Comparison of ENCODE assay signal across 8 mouse cellular contexts in the genomic region with DNA sequence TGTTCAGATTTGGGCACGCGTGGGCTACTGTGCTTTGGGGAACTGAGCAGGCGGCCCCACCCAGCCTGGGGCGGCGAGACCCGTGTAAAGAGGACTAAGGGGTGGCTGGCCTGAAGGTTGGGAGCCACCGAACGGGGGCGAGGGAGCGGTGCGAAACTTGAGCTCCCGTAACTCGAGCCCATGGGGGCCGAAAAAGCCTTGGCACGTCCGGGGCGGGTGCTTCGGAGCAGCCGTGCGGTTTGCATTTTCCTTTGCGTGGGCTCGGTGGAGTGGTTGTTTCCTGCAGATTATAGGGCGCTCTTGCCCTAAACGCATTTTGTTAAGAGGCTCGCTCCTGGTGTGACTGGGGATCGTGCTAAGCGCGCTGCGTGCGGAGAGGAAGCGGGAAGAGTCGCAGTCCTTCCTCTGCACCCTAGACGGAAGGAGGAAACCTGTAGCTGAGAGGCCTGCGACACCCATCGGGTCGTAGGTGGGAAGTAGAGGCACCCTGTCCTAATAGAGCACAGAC. TPM values are rescaled to one million over a fixed set of nuclear protein-coding genes. Genes with fewer than 3 reads are reported as not detected.
A peak's percentile ranks its signal among the peaks of the same experiment; 100 is the strongest.
DNase-seq lines count a peak whose midpoint lies in the region; ATAC-seq lines count a peak whose summit lies in the region.

No protein-coding gene starts in this region.

- in situ Hi-C loops in ES-E14 (cut with MboI; ENCODE audit: low sequenced_read_pairs in 2 of 2, unreplicated experiment in 2 of 2): no loop called here

- H3K4me1 ChIP-seq in heart, embryonic 14.5 days (ENCODE audit: control insufficient read depth in 2 of 2, insufficient read depth in 2 of 2, low read length in 2 of 2): peaks cover 8 to 19% of the 10 kb centered on the region in 2 experiments
- H3K4me1 ChIP-seq in ES-E14 (ENCODE audit: control insufficient read depth in 2 of 2, insufficient read depth in 2 of 2, low read length in 2 of 2, poor library complexity in 1 of 2): peaks cover 8 to 17% of the 10 kb centered on the region in 2 experiments; a peak in 3 of 4 replicates
- peaks cover 12% of the 10 kb centered on the region for H3K4me1 ChIP-seq in embryonic facial prominence, embryonic 12.5 days
- H3K4me1 ChIP-seq in hindbrain, embryonic 10.5 days (replicated peaks): peaks cover 53% of the 10 kb centered on the region
- peaks cover 46% of the 10 kb centered on the region for H3K4me1 ChIP-seq in liver, embryonic 15.5 days (replicated peaks)
- H3K4me1 ChIP-seq in neural tube, embryonic 14.5 days (ENCODE audit: control insufficient read depth, insufficient read depth, low read length): no peaks in the 10 kb centered on the region; the same call in 1 of the 2 replicates

- H3K9ac ChIP-seq in heart, embryonic 14.5 days (ENCODE audit: low read length): peak overlapping the region; percentile 98
- H3K9ac ChIP-seq in ES-E14 (ENCODE audit: insufficient read depth, low read depth, low read length, poor library complexity, severe bottlenecking): peak overlapping the region; percentile 90
- peak overlapping the region; percentile 85 for H3K9ac ChIP-seq in embryonic facial prominence, embryonic 12.5 days
- peak overlapping the region; percentile 84 for H3K9ac ChIP-seq in liver, embryonic 15.5 days
- peak overlapping the region; percentile 82 for H3K9ac ChIP-seq in neural tube, embryonic 14.5 days (replicated peaks; ENCODE audit: low read depth, low read length)

- no peaks in the 10 kb centered on the region for H3K27me3 ChIP-seq in heart, embryonic 14.5 days (ENCODE audit: control insufficient read depth, insufficient read depth, low read length)
- H3K27me3 ChIP-seq in embryonic facial prominence, embryonic 12.5 days: 0 out of 2 replicates have a peak, but pooled peaks cover 4% of the 10 kb centered on the region
- peaks cover 21% of the 10 kb centered on the region; the same call in 1 of the 2 replicates for H3K27me3 ChIP-seq in hindbrain, embryonic 10.5 days (ENCODE audit: insufficient read depth, poor library complexity, severe bottlenecking)
- H3K27me3 ChIP-seq in liver, embryonic 15.5 days: no peaks in the 10 kb centered on the region
- no peaks in the 10 kb centered on the region for H3K27me3 ChIP-seq in neural tube, embryonic 14.5 days (ENCODE audit: control insufficient read depth, insufficient read depth, low read length)

- WGBS in heart, embryonic 14.5 days: 0% methylated on average over 36 of the region's 36 CpGs
- WGBS in embryonic facial prominence, embryonic 12.5 days: under 1% methylated on average over 36 of the region's 36 CpGs
- under 1% methylated on average over 36 of the region's 36 CpGs for WGBS in hindbrain, embryonic 10.5 days
- WGBS in liver, embryonic 15.5 days (ENCODE audit: insufficient replicate concordance): under 1% methylated on average over 36 of the region's 36 CpGs
- WGBS in neural tube, embryonic 14.5 days: under 1% methylated on average over 36 of the region's 36 CpGs

- peaks cover 38% of the 10 kb centered on the region for H3K36me3 ChIP-seq in heart, embryonic 14.5 days (ENCODE audit: control insufficient read depth, insufficient read depth, low read length)
- H3K36me3 ChIP-seq in ES-E14 (ENCODE audit: control insufficient read depth, insufficient read depth, low read length, poor library complexity, severe bottlenecking): peaks cover 31% of the 10 kb centered on the region
- H3K36me3 ChIP-seq in embryonic facial prominence, embryonic 12.5 days: peaks cover 29% of the 10 kb centered on the region
- peaks cover 43% of the 10 kb centered on the region for H3K36me3 ChIP-seq in hindbrain, embryonic 10.5 days
- peaks cover 29% of the 10 kb centered on the region for H3K36me3 ChIP-seq in liver, embryonic 15.5 days (replicated peaks)
- H3K36me3 ChIP-seq in neural tube, embryonic 14.5 days (ENCODE audit: control insufficient read depth, insufficient read depth, low read length): peaks cover 8% of the 10 kb centered on the region

- H3K27ac ChIP-seq in heart, embryonic 14.5 days (replicated peaks in 1 of 2; ENCODE audit: control insufficient read depth in 1 of 2, insufficient read depth in 1 of 2, low read depth in 2 of 2, low read length in 2 of 2): peak overlapping the region; percentile 97 to 99
- peak overlapping the region; percentile 64 for H3K27ac ChIP-seq in ES-E14 (ENCODE audit: insufficient read depth, low read depth, low read length, poor library complexity, severe bottlenecking)
- peak overlapping the region; percentile 96 for H3K27ac ChIP-seq in embryonic facial prominence, embryonic 12.5 days
- H3K27ac ChIP-seq in hindbrain, embryonic 10.5 days: peak overlapping the region; percentile 99
- H3K27ac ChIP-seq in liver, embryonic 15.5 days (replicated peaks): peak overlapping the region; percentile 84
- peak overlapping the region; percentile 71 for H3K27ac ChIP-seq in neural tube, embryonic 14.5 days (ENCODE audit: low read depth, low read length)

- H3K4me2 ChIP-seq in heart, embryonic 14.5 days (ENCODE audit: low read length): peak overlapping the region; percentile 67
- H3K4me2 ChIP-seq in embryonic facial prominence, embryonic 12.5 days (replicated peaks): peak overlapping the region; percentile 86
- peak overlapping the region; percentile 98 for H3K4me2 ChIP-seq in liver, embryonic 15.5 days
- peak overlapping the region; percentile 90 for H3K4me2 ChIP-seq in neural tube, embryonic 14.5 days (ENCODE audit: low read depth, low read length)

- peak overlapping the region; percentile 71 to 88 for H3K4me3 ChIP-seq in heart, embryonic 14.5 days (ENCODE audit: control insufficient read depth in 1 of 2, insufficient read depth in 1 of 2, low read depth in 1 of 2, low read length in 2 of 2)
- H3K4me3 ChIP-seq in ES-E14 (ENCODE audit: insufficient read depth in 1 of 2, low read depth in 1 of 2, low read length in 2 of 2, poor library complexity in 1 of 2, severe bottlenecking in 1 of 2): peak overlapping the region; percentile 74 to 88
- H3K4me3 ChIP-seq in embryonic facial prominence, embryonic 12.5 days: peak overlapping the region; percentile 83
- peak overlapping the region; percentile 94 for H3K4me3 ChIP-seq in hindbrain, embryonic 10.5 days
- H3K4me3 ChIP-seq in liver, embryonic 15.5 days (replicated peaks): peak overlapping the region; percentile 78
- H3K4me3 ChIP-seq in neural tube, embryonic 14.5 days (ENCODE audit: low read depth, low read length): peak overlapping the region; percentile 72

- no peak for DNase-seq in heart, adult 9 months (ENCODE audit: low spot score in 2 of 2)
- no peak for DNase-seq in ES-E14 (ENCODE audit: low read depth, low spot score)
- DNase-seq in hindbrain, embryonic 10.5 days (ENCODE audit: low spot score): peak; percentile 50
- no peak for DNase-seq in B cell, adult 2 months

- ATAC-seq in heart, embryonic 14.5 days (ENCODE audit: insufficient number of reproducible peaks, insufficient read depth, low FRiP score, low read depth): no peak
- ATAC-seq in embryonic facial prominence, embryonic 12.5 days (ENCODE audit: insufficient number of reproducible peaks, insufficient read depth, low FRiP score, low TSS enrichment): peak; percentile 64
- ATAC-seq in liver, embryonic 15.5 days (ENCODE audit: insufficient read depth): 0 out of 2 replicates have a peak, but pooled peaks have one; percentile 10
- ATAC-seq in neural tube, embryonic 14.5 days (ENCODE audit: low read depth): peak; percentile 8; the same call in 1 of the 2 replicates

- no peaks in the 10 kb centered on the region for H3K9me3 ChIP-seq in heart, embryonic 14.5 days (ENCODE audit: control insufficient read depth, low read length)
- H3K9me3 ChIP-seq in ES-E14 (ENCODE audit: control insufficient read depth, insufficient read depth, low read depth, low read length): no peaks in the 10 kb centered on the region
- H3K9me3 ChIP-seq in embryonic facial prominence, embryonic 12.5 days: no peaks in the 10 kb centered on the region
- H3K9me3 ChIP-seq in hindbrain, embryonic 10.5 days: no peaks in the 10 kb centered on the region
- no peaks in the 10 kb centered on the region for H3K9me3 ChIP-seq in liver, embryonic 15.5 days (replicated peaks)
- H3K9me3 ChIP-seq in neural tube, embryonic 14.5 days (ENCODE audit: control insufficient read depth, low read length): no peaks in the 10 kb centered on the region

RNA-seq across cellular contexts. Expression of gene Ldha, which starts 4.8 kb away (rescaled TPM):
- polyA plus RNA-seq in heart, embryonic 14.5 days (2014; fragmentation: Nextera tagmentation; extraction: Ambion mirVana): 3,024 and 3,145 TPM in 2 replicates
- 621 and 827 TPM in 2 replicates for total RNA-seq in ES-E14 (2012; rRNA removed)
- polyA plus RNA-seq in embryonic facial prominence, embryonic 12.5 days (2016; fragmentation: Nextera tagmentation; extraction: Ambion mirVana): 1,101 and 1,118 TPM in 2 replicates
- polyA plus RNA-seq in hindbrain, embryonic 10.5 days (2016; fragmentation: Nextera tagmentation; extraction: Ambion mirVana): 2,204 and 3,422 TPM in 2 replicates
- 1,291 and 1,714 TPM in 2 replicates for polyA plus RNA-seq in liver, embryonic 15.5 days (2015; fragmentation: Nextera tagmentation; extraction: Ambion mirVana)
- polyA plus RNA-seq in neural tube, embryonic 14.5 days (2014; fragmentation: Nextera tagmentation; extraction: Ambion mirVana): 427 and 481 TPM in 2 replicates

RNA-seq across cellular contexts. Expression of gene Ldhc, which starts 15.0 kb away (rescaled TPM):
- polyA plus RNA-seq in heart, embryonic 14.5 days (2014; fragmentation: Nextera tagmentation; extraction: Ambion mirVana): not detected in 2 replicates
- 3.4 and 3.9 TPM in 2 replicates for total RNA-seq in ES-E14 (2012; rRNA removed)
- polyA plus RNA-seq in embryonic facial prominence, embryonic 12.5 days (2016; fragmentation: Nextera tagmentation; extraction: Ambion mirVana): not detected in 2 replicates
- polyA plus RNA-seq in hindbrain, embryonic 10.5 days (2016; fragmentation: Nextera tagmentation; extraction: Ambion mirVana): not detected in 2 replicates
- polyA plus RNA-seq in liver, embryonic 15.5 days (2015; fragmentation: Nextera tagmentation; extraction: Ambion mirVana): 0.18 TPM in 1 of 2 replicates, not detected in the other
- 0.19 TPM in 1 of 2 replicates, not detected in the other for polyA plus RNA-seq in neural tube, embryonic 14.5 days (2014; fragmentation: Nextera tagmentation; extraction: Ambion mirVana)

RNA-seq across cellular contexts. Expression of gene Gtf2h1, which starts 50.1 kb away (rescaled TPM):
- polyA plus RNA-seq in heart, embryonic 14.5 days (2014; fragmentation: Nextera tagmentation; extraction: Ambion mirVana): 27.9 and 29.8 TPM in 2 replicates
- 57.5 and 71.7 TPM in 2 replicates for total RNA-seq in ES-E14 (2012; rRNA removed)
- polyA plus RNA-seq in embryonic facial prominence, embryonic 12.5 days (2016; fragmentation: Nextera tagmentation; extraction: Ambion mirVana): 50.4 and 54.0 TPM in 2 replicates
- 42.0 and 53.0 TPM in 2 replicates for polyA plus RNA-seq in hindbrain, embryonic 10.5 days (2016; fragmentation: Nextera tagmentation; extraction: Ambion mirVana)
- polyA plus RNA-seq in liver, embryonic 15.5 days (2015; fragmentation: Nextera tagmentation; extraction: Ambion mirVana): 25.4 and 26.3 TPM in 2 replicates
- 40.5 and 44.9 TPM in 2 replicates for polyA plus RNA-seq in neural tube, embryonic 14.5 days (2014; fragmentation: Nextera tagmentation; extraction: Ambion mirVana)

RNA-seq across cellular contexts. Expression of gene Hps5, which starts 50.2 kb away (rescaled TPM):
- polyA plus RNA-seq in heart, embryonic 14.5 days (2014; fragmentation: Nextera tagmentation; extraction: Ambion mirVana): 10.0 and 11.3 TPM in 2 replicates
- total RNA-seq in ES-E14 (2012; rRNA removed): 17.4 and 18.0 TPM in 2 replicates
- 26.9 and 29.5 TPM in 2 replicates for polyA plus RNA-seq in embryonic facial prominence, embryonic 12.5 days (2016; fragmentation: Nextera tagmentation; extraction: Ambion mirVana)
- polyA plus RNA-seq in hindbrain, embryonic 10.5 days (2016; fragmentation: Nextera tagmentation; extraction: Ambion mirVana): 20.0 and 21.1 TPM in 2 replicates
- polyA plus RNA-seq in liver, embryonic 15.5 days (2015; fragmentation: Nextera tagmentation; extraction: Ambion mirVana): 6.7 and 7.5 TPM in 2 replicates
- polyA plus RNA-seq in neural tube, embryonic 14.5 days (2014; fragmentation: Nextera tagmentation; extraction: Ambion mirVana): 14.0 and 14.8 TPM in 2 replicates
